Mouse (Mus musculus) cortical plate, adult 2 months (tissue): ENCODE results near the gene Gja10.

ENCODE experiments used
- CTCF ChIP-seq: fragments of 200-500 bp; IDR thresholded peaks from 2 replicates; pipeline ENCODE4 v1.5.1; 2011; ENCODE audit warnings: mild to moderate bottlenecking, control low read depth, low read length; ENCODE audit not compliant: insufficient read depth; ENCODE audit errors: extremely low read depth
- POLR2A ChIP-seq: fragments of 200-500 bp; IDR thresholded peaks from 2 replicates; pipeline ENCODE4 v1.6.1; 2011; ENCODE audit warnings: mild to moderate bottlenecking, low read length, control low read depth; ENCODE audit not compliant: insufficient read depth; ENCODE audit errors: extremely low read depth

GRCm38 (mm10) chr4:32549150-32549549, 53.4 kb downstream of the Gja10 start:
- no peak for TF ChIP-seq POLR2A
- no peak for TF ChIP-seq CTCF
